Mouse (Mus musculus): ENCODE results near the gene Gpa33.
A peak's percentile ranks its signal among the peaks of the same experiment; 100 is the strongest.
"Not testable (repeated sequence)": the region's sequence is repeated elsewhere in the genome, so short reads cannot be mapped to it uniquely, and the experiment has no call there.

Gene Gpa33

GRCm38 (mm10) chr1:166135091-166135740 lies 5.2 kb downstream of the Gpa33 start:
- no peak for DNase-seq (ENCODE audit: low read depth, low spot score)

- no peak for DNase-seq (ENCODE audit: low read depth, low spot score)
Measured at GRCm38 (mm10) chr1:166137244-166137938, 7.4 kb downstream of the Gpa33 start.

GRCm38 (mm10) chr1:166138136-166138535 lies 8.1 kb downstream of the Gpa33 start:
- DNase-seq (ENCODE audit: low read depth, low spot score): no peak

GRCm38 (mm10) chr1:166139113-166139512 lies 9.1 kb downstream of the Gpa33 start:
- no peak for DNase-seq (ENCODE audit: low read depth, low spot score)

DNA sequence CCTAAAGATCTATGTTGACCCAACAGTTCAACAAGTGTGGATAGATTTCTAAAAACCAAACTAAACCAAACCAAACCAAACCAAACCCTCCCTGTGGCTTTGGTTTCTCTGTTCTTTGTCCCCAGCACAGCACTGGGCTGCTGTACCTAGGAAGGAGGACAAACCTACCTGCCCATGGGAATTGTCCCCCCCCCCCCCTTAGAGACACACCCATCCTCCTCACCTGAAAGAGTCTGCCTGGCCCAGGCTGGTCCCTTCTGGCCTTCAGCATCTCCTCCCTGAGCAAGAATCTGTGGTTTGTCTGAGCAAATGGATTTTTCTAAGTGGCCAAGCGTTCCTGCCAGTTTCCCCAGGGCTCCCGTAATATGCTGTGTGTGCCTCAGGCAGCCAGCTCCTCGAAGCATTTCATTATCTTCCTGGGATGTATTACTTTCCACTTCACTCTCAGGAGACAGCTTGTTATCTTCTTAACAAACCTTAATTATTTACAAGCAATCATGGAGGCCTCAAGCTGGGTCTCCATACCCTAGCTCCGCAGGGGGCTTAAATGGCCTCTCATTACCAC lies 9.7 kb downstream of the Gpa33 start:
- DNase-seq (ENCODE audit: low read depth, low spot score): no peak

DNA sequence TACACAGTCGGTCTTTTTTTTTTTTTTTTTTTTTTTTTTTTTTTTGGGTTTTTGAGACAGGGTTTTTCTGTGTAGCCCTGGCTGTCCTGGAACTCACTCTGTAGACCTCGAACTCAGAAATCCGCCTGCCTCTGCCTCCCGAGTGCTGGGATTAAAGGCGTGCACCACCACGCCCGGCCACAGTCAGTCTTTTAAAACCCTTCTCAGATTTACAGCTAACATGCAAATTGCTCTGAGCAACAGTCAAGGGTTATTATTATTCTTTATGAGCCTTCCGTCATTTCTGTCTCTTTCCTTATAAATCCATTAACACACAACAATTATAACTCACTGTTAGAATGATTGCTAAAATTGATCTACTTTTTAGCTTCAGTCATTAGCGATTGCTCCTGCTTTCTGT lies 11.8 kb downstream of the Gpa33 start:
- DNase-seq (ENCODE audit: low read depth, low spot score): not testable (repeated sequence)

DNA sequence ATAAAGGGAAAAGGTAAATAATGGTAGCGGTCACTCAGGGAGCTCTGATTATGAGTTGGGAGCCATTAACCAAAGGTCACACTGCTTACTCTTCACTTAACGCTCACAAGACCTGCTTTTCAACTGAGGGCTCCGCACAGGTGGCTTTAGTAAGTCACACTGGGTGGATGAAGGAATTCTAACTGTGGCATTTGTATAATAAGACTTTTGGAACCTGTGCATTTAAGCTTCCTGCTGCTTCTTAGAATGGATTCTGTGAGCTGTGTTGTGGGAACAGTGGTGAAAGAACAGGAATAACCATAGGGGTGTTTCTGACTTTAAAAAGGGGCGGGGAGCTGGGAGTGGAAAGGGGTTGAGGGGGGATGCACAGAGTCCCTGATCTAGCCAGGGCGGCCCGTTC lies 12.3 kb downstream of the Gpa33 start:
- DNase-seq (ENCODE audit: low read depth, low spot score): no peak

GRCm38 (mm10) chr1:166146626-166147025 lies 16.6 kb downstream of the Gpa33 start:
- no peak for DNase-seq (ENCODE audit: low read depth, low spot score)

DNA sequence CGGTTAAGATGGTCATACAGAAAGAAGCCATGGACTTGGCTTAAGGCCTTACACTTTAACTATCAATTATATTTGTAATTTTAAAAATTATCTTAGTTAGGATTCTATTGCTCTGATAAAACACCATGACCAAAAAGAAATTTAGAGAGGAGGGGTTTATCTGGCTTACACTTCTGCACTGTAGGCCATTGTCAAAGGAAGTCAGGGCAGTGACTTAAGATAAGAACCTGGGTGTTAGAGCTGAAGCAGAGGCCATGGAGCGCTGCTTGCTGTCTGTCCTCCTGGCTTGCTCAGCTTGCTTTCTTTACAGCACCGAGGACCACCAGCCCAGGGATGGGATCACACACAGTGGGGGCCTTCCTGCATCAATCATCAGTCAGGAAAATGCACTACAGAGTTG lies 17.6 kb downstream of the Gpa33 start:
- no peak for DNase-seq (ENCODE audit: low read depth, low spot score)

DNA sequence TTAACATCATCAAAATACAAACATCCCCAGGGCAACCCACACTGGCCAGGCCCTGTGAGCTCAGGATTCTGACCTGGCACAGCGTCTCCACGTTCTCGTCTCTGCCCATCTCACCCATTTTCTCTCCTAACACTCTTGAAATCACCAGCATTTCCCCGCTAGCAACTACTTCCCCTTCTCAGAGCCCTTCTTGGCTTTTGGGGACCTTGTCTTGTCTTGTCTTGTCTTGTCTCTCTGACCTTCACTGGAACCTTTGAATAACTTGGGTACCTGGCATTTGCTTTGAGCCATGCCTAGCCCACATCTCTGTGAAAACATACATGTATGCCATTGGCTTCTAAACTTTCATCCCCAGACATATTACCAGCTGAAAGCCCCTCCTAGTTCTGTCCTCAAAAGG lies 19.4 kb downstream of the Gpa33 start:
- no peak for DNase-seq (ENCODE audit: low read depth, low spot score)

GRCm38 (mm10) chr1:166150035-166150434 lies 20.0 kb downstream of the Gpa33 start:
- DNase-seq (ENCODE audit: low read depth, low spot score): no peak

DNA sequence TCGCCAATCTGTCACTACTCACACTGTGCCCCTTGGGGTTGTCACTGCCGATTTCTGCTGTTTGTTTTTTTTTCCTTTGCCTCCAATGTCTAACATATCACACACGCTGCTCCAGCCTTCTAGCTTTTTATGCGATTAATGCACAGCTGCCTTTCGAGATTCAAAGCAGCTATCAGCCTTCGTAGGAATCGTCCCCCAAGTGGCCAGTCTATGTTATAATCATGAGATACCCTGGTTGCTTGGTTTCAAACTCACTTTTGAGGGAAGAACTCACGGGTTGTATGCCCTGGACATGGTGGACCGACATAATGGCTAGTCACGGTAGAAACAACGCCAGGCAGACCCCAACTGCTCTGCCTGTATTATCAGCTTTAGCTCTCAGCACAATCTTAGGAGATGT lies 21.3 kb downstream of the Gpa33 start:
- no peak for DNase-seq (ENCODE audit: low read depth, low spot score)

DNA sequence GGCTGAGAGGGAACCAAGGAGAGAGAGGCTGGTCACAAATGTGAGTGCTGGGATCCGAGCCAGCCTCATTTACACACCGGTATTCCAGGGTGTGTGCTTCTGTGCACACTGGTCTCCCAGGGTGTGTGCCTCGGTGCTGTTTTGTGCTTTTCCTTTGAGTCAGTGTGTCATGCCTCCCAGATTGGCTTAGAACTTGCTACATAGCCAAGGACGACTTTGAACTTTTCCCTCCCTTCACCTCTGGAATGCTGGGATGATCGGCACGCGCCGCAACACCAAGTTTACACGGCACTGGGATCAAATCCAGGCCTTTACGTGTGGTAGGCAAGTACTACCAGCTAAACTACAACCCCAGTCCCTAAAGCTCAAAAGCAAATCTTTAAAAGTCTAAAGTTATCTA lies 22.0 kb downstream of the Gpa33 start:
- DNase-seq (ENCODE audit: low read depth, low spot score): no peak

- peak; percentile 61 for DNase-seq (ENCODE audit: low read depth, low spot score)
Measured at GRCm38 (mm10) chr1:166153351-166154120, 23.5 kb downstream of the Gpa33 start.

- peak; percentile 57 for DNase-seq (ENCODE audit: low read depth, low spot score)
Measured at GRCm38 (mm10) chr1:166154162-166155112, 24.4 kb downstream of the Gpa33 start.

DNA sequence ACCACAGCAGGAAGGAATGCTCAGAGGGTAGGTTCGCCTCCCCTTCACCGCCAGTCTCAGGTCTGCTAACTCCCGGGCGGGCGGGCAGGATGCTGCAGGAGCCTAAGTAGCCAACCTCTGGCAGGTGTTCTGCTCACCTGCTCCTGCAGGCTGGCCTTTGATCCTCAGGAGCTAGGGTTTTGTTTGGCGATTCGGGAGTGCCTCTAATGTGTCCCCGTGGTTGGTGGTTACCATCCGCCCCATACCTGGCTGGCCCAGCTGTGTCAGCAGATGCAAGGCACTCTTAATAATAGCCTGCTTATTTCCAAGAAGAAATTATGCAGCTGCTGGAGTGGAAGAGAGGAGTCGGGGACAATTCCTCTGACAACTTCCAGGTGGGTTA lies 25.1 kb downstream of the Gpa33 start:
- DNase-seq (ENCODE audit: low read depth, low spot score): no peak

GRCm38 (mm10) chr1:166157712-166158111 lies 27.7 kb downstream of the Gpa33 start:
- DNase-seq (ENCODE audit: low read depth, low spot score): no peak

- no peak for DNase-seq (ENCODE audit: low read depth, low spot score)
Measured at GRCm38 (mm10) chr1:166158664-166159063, 28.6 kb downstream of the Gpa33 start.

- DNase-seq (ENCODE audit: low read depth, low spot score): no peak
Measured at GRCm38 (mm10) chr1:166160111-166160510, 30.1 kb downstream of the Gpa33 start.

GRCm38 (mm10) chr1:166160569-166161445 lies 30.8 kb downstream of the Gpa33 start:
- peak; percentile 52 for DNase-seq (ENCODE audit: low read depth, low spot score)

Data from retina, adult 2 months (tissue).